Comparison of ENCODE assay signal across 10 mouse cellular contexts in the genomic region with DNA sequence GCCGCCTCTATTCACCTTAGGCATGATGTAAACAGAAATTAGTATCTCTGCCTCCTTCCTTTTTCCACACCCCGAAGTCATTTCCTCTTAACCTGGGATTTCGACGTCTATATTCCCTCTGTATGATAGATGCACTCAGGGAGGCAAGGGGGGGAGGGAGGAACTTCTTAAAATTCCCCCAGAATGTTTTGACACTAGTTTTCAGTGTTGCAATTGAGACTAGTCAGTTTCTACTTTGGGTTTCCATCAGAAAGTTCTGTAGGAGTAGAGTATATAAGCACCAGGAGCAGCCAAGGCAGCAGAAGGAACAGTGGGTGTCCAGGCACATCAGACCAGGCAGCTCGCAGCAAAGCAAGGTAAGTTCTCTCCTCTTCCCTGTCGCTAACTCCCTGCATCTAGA. TPM values are rescaled to one million over a fixed set of nuclear protein-coding genes. Genes with fewer than 3 reads are reported as not detected.
DNase-seq lines count a peak whose midpoint lies in the region; ATAC-seq and TF ChIP-seq lines count a peak whose summit lies in the region.
"Had no signal": no experiment of that assay in that cellular context is flagged by ENCODE, and none has a peak within 500 bp of the region (broad histone marks: within the 10 kb centered on the region; RNA-seq: fewer than 3 reads in every experiment).

A gene (plus strand): TSS at position 301 of the 400 bp plus-strand sequence.

- H3K36me3 ChIP-seq in liver, embryonic 11.5 days (ENCODE audit: control insufficient read depth, insufficient read depth, low read length) = no peaks in the 10 kb centered on the region
- no peaks in the 10 kb centered on the region for H3K36me3 ChIP-seq in forebrain, embryonic 12.5 days (replicated peaks)
- H3K36me3 ChIP-seq in intestine, postnatal 0 days (ENCODE audit: control insufficient read depth, insufficient read depth) = no peaks in the 10 kb centered on the region
- no peaks in the 10 kb centered on the region for H3K36me3 ChIP-seq in neural tube, embryonic 13.5 days

- no peaks in the 10 kb centered on the region for H3K27me3 ChIP-seq in liver, embryonic 11.5 days (replicated peaks; ENCODE audit: control insufficient read depth, insufficient read depth, low read length)
- H3K27me3 ChIP-seq in forebrain, embryonic 12.5 days = 0 out of 2 replicates have a peak, but pooled peaks cover 4% of the 10 kb centered on the region
- H3K27me3 ChIP-seq in intestine, postnatal 0 days (replicated peaks; ENCODE audit: control insufficient read depth, insufficient read depth, low read length) = no peaks in the 10 kb centered on the region
- no peaks in the 10 kb centered on the region for H3K27me3 ChIP-seq in neural tube, embryonic 13.5 days

- TF ChIP-seq CTCF in intestine, postnatal 0 days (IDR thresholded peaks at IDR 0.05; ENCODE audit: low read depth) = no peak

- peak within 1 kb of the TSS; percentile 34 for H3K4me3 ChIP-seq in liver, embryonic 11.5 days (ENCODE audit: low read depth, low read length)
- peak within 1 kb of the TSS; percentile 36 for H3K4me3 ChIP-seq in forebrain, embryonic 12.5 days (replicated peaks)
- peak within 1 kb of the TSS; percentile 26 for H3K4me3 ChIP-seq in intestine, postnatal 0 days (ENCODE audit: low read depth, low read length)
- H3K4me3 ChIP-seq in neural tube, embryonic 13.5 days = peak within 1 kb of the TSS; percentile 38

- H3K4me2 ChIP-seq in liver, embryonic 11.5 days = peak within 1 kb of the TSS; percentile 59
- peak within 1 kb of the TSS; percentile 73 for H3K4me2 ChIP-seq in forebrain, embryonic 12.5 days
- peak within 1 kb of the TSS; percentile 58 for H3K4me2 ChIP-seq in intestine, postnatal 0 days (replicated peaks; ENCODE audit: low read depth)
- H3K4me2 ChIP-seq in neural tube, embryonic 13.5 days = peak within 1 kb of the TSS; percentile 66

- ATAC-seq in liver, embryonic 11.5 days (replicated peaks; ENCODE audit: low FRiP score) = no peak
- ATAC-seq in forebrain, embryonic 12.5 days (ENCODE audit: low FRiP score) = no peak
- no peak for ATAC-seq in intestine, postnatal 0 days
- no peak for ATAC-seq in neural tube, embryonic 13.5 days (ENCODE audit: low read depth)

- no peak within 1 kb of the TSS for H3K27ac ChIP-seq in liver, embryonic 11.5 days (ENCODE audit: low read depth, low read length)
- no peak within 1 kb of the TSS for H3K27ac ChIP-seq in forebrain, embryonic 12.5 days
- no peak within 1 kb of the TSS for H3K27ac ChIP-seq in intestine, postnatal 0 days (ENCODE audit: low read depth, low read length)
- no peak within 1 kb of the TSS for H3K27ac ChIP-seq in neural tube, embryonic 13.5 days (replicated peaks)

- no peak within 1 kb of the TSS for H3K9ac ChIP-seq in liver, embryonic 11.5 days (ENCODE audit: low read depth, low read length)
- H3K9ac ChIP-seq in forebrain, embryonic 12.5 days = peak within 1 kb of the TSS; percentile 59
- no peak within 1 kb of the TSS for H3K9ac ChIP-seq in intestine, postnatal 0 days (ENCODE audit: low read depth, low read length)
- H3K9ac ChIP-seq in neural tube, embryonic 13.5 days = peak within 1 kb of the TSS; percentile 61

- no peak for DNase-seq in liver, embryonic 11.5 days (ENCODE audit: low spot score)
- no peak for DNase-seq in liver
- DNase-seq in B cell, adult 2 months = no peak
- DNase-seq in thymus, adult 18-20 months = no peak
- no peak for DNase-seq in layer of hippocampus, adult 9-10 months (ENCODE audit: low spot score)
- DNase-seq: cerebellum, postnatal 14 days; kidney, adult 18-20 months had no signal

- no peaks in the 10 kb centered on the region for H3K4me1 ChIP-seq in liver, embryonic 11.5 days (replicated peaks; ENCODE audit: control insufficient read depth, insufficient read depth, low read length)
- no peaks in the 10 kb centered on the region for H3K4me1 ChIP-seq in forebrain, embryonic 12.5 days
- H3K4me1 ChIP-seq in intestine, postnatal 0 days (replicated peaks; ENCODE audit: control insufficient read depth, insufficient read depth, low read length) = no peaks in the 10 kb centered on the region; the same call in 1 of the 2 replicates
- peaks cover 21% of the 10 kb centered on the region for H3K4me1 ChIP-seq in neural tube, embryonic 13.5 days (replicated peaks)

- WGBS in liver, embryonic 11.5 days = 59% methylated on average over 6 of the region's 6 CpGs
- WGBS in forebrain, embryonic 12.5 days = 81% methylated on average over 6 of the region's 6 CpGs
- 66% methylated on average over 6 of the region's 6 CpGs for WGBS in intestine, postnatal 0 days
- 84% methylated on average over 6 of the region's 6 CpGs for WGBS in neural tube, embryonic 13.5 days

- H3K9me3 ChIP-seq in liver, embryonic 11.5 days (ENCODE audit: control insufficient read depth, low read length) = no peaks in the 10 kb centered on the region
- H3K9me3 ChIP-seq in forebrain, embryonic 12.5 days = no peaks in the 10 kb centered on the region
- H3K9me3 ChIP-seq in intestine, postnatal 0 days (ENCODE audit: control insufficient read depth) = no peaks in the 10 kb centered on the region
- H3K9me3 ChIP-seq in neural tube, embryonic 13.5 days = no peaks in the 10 kb centered on the region

RNA-seq across cellular contexts. Expression of the gene that starts here (rescaled TPM):
- polyA plus RNA-seq in liver, embryonic 11.5 days (2014; fragmentation: Nextera tagmentation; extraction: Ambion mirVana) = not detected in 2 replicates
- polyA plus RNA-seq in forebrain, embryonic 12.5 days (2016; fragmentation: Nextera tagmentation; extraction: Ambion mirVana) = not detected in 2 replicates
- polyA plus RNA-seq in intestine, postnatal 0 days (2015; fragmentation: Nextera tagmentation; extraction: Ambion mirVana) = not detected in 2 replicates
- not detected in 2 replicates for polyA plus RNA-seq in neural tube, embryonic 13.5 days (2015; fragmentation: Nextera tagmentation; extraction: Ambion mirVana)

Comparison
In these comparisons a context has a peak if more than half of its experiments do, and no peak if none do; other contexts are left out.
1. H3K9ac ChIP-seq: peak in forebrain, embryonic 12.5 days (single experiment) and neural tube, embryonic 13.5 days (single experiment); none in liver, embryonic 11.5 days (single experiment) and intestine, postnatal 0 days (single experiment).
2. Peak in every context shown above with its lines, with median percentiles within 50 percentile points of each other: H3K4me2 ChIP-seq and H3K4me3 ChIP-seq.